Mouse (Mus musculus): ENCODE results near the gene Farp1.
"Not testable (repeated sequence)": the region's sequence is repeated elsewhere in the genome, so short reads cannot be mapped to it uniquely, and the experiment has no call there.

Gene Farp1

DNA sequence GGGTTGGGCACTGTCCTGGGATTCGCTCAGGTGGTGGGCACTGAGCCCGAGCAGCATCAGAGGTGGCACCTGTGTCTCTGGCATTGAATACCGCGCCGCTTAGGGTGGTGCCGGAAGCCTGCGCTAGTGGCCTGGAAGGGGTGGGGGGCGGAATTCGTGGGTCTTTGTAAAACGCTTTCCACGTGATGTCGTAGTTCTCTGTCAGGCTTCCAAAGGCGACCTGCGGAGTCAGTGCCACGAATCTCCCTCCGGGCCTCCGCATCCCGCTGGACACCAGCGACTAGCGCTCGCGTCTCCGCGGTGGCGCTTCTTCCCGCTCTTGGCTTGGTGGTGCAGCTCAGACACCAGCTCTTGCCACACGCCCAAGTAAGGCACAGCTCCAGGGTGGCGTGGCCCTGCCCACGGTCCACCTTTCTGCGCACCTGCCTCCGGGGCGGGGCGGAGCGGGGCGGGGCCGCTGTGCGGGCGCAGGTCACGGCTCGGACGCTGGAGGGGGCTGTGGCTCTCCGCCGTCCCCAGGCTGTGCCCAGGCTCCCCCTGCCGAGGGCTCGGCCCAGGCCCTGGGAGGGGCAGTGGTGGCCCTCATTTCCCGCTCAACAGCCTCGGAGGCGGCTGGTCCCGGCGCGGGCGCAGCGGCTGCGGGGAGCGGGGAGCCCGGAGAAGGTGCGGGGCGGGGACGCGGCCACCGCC lies at the start of gene Farp1:
Gene Farp1, plus strand, starts transcription at position 228 of the 690 bp plus-strand sequence.
- peak; percentile 91 to 94 for DNase-seq

DNA sequence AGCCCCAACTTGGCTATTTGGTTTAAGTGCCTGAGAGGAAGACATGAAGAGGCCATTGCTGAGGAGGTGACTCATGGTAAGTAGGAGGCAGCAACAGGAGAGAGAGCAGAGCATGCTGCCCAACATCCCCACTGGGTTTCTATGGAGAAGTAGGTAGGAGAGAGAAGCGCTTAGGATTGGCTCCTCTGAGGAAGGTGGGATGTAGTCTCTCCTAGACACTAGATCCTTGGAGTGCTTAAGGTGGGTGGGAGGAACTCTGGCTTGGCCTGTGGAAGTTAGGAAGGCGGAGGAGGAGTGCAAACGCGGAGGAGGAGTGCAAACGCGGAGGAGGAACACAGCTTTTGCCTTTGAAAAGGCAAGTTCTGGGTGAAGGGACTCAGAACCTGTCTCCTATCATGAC lies 45.9 kb upstream of the Farp1 start:
- DNase-seq = no peak

GRCm38 (mm10) chr14:120997686-120998085 lies 37.3 kb upstream of the Farp1 start:
- no peak for DNase-seq

GRCm38 (mm10) chr14:121000561-121001340 lies 34.2 kb upstream of the Farp1 start:
- DNase-seq = no peak

DNA sequence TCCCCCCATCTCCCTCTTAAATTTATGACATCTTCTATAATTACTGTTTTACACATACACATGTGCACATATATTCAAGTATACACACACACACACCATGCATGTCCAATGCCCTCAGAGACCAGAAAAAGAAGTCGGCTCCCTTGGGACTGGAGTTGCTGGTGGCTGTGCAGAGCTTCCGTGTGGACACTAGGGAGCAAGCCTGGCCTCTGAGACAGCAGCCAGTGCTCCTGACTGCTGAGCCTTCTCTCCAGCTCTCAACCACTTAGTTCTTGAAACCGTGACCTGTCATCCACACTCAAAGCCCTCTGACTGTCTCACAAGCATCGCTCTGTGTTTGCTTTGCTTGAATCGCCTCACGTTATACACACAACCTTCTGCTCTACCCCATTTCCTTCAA lies 29.4 kb upstream of the Farp1 start:
- peak; percentile 26 to 33 for DNase-seq

GRCm38 (mm10) chr14:121006021-121006420 lies 29.0 kb upstream of the Farp1 start:
- peak; percentile 29 to 34 for DNase-seq

- no peak for DNase-seq
Measured at GRCm38 (mm10) chr14:121015114-121015690, 19.8 kb upstream of the Farp1 start.

DNA sequence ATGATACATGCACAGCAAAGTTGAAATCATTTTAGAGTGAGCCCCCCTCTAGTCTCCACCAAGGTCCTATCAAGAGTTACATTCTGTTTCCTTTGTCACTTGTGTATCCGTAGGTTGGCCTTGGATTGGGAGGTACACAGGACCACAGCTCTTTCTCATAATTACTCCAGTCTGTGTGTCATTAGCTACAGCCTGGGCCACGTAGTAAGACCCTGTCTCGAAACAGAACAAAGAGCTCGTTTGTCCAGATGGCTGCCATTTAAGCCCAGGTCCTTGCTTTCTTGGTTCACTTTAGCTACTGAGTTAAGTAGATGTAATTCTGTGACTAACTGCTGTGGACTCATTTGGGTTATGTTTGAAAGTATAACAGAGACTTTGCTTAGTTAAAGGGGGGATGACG lies 12.6 kb upstream of the Farp1 start:
- no peak for DNase-seq

DNA sequence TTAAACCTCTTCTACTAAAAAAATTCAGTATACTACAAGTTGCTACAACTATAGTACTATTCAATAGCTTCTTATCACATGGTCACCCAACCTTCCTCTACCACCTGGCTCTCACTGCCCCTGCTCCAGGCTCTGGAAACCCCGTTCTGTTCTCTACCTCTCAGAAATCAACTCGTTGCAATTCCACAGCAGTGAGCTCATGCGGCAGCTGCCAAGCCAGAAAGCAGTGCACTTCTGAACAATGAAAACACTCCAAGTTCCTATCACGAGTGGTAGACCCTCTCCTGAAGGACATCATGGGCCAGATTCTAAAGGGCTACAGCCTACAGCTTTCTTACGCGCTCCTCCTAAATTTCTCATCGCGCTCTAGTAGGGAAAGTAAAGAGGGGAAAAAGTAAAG lies 9.6 kb upstream of the Farp1 start:
- DNase-seq = no peak

DNA sequence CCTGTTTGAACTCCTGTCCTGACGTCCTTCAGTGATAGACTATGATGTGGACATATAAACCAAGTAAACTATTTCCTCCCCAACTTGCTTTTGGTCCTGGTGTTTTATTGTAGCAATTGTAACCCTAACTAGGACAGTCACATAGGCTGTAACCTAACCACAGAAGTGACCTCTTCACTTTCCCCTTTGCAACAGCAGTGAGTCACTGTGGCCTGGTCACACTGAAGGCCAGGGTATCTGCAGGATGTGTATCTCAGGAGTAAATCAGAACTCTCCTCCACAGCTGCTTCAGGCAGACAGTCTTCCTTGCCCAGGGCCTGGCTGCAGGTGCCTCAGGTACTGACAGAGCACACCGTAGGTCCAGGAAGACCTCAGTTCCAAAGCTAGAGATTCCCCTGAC lies 3.6 kb upstream of the Farp1 start:
- no peak for DNase-seq

DNA sequence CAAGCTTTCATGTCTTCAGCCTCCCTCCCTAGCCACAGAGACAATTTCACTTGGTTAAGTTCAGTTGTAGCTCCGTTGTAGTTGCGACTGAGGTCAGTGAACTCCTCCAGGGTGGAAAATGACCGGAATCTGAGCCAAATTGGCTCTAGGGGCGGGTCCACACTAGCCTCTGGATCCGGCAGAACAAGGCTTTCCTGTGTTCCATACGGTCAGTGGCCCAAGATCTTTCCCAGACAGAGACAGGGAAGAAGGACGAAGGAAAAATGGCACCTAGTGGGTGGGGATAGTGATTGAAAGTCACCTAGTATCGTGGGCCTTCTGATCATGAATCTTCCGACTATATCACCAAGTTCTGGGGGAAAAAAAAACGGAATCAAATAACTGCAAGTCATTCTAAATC lies 475 bp upstream of the Farp1 start:
- peak; percentile 35 to 43 for DNase-seq

GRCm38 (mm10) chr14:121035663-121036473 lies 868 bp downstream of the Farp1 start:
- DNase-seq = peak in 1 of 2 experiments; percentile 46

GRCm38 (mm10) chr14:121036612-121037221 lies 1.7 kb downstream of the Farp1 start:
- DNase-seq = no peak

- no peak for DNase-seq
Measured at GRCm38 (mm10) chr14:121037276-121037675, 2.3 kb downstream of the Farp1 start.

DNA sequence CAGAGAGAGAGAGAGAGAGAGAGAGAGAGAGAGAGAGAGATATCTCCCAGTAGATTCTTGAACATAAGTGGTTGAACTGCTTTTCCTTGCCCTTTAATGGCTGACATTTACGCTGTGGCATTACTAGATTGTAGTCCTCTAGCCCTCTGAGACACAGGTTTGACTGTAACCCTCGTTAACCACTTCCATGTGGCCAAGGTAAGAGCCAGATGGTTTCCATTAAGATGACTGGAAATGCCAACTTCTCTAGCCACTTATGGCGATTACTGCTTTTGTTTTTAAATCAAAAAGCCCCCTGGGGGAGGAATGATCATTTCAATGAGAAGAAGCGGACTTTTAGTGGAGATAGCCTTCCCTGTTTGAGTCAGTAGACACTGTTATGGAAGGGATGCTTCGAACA lies 3.7 kb downstream of the Farp1 start:
- DNase-seq = no peak

DNA sequence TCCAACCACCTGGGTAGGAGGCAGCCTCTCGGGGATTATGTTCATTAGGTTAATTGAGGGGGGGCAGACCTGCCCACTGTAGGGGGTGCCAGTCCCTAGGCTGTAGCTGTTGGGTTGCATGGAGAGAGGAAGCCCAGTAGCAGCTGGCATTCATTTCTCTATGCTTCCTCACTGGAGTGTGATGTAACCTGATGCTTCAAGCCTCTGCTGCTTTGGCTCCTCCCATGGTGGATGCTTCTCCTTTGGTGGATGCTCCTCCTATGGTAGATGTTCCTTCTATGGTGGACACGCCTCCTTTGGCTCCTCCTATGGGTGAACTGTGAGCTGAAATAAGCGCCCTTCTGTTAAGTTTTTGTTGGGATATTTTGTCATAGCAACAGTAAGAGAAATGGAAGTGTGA lies 9.1 kb downstream of the Farp1 start:
- DNase-seq = no peak

GRCm38 (mm10) chr14:121046313-121046961 lies 11.4 kb downstream of the Farp1 start:
- no peak for DNase-seq

- DNase-seq = peak in 1 of 2 experiments; percentile 45
Measured at GRCm38 (mm10) chr14:121047780-121048179, 12.8 kb downstream of the Farp1 start.

GRCm38 (mm10) chr14:121051002-121051401 lies 16.0 kb downstream of the Farp1 start:
- DNase-seq = not testable (repeated sequence)

- DNase-seq = no peak
Measured at GRCm38 (mm10) chr14:121053020-121053518, 18.1 kb downstream of the Farp1 start.

DNA sequence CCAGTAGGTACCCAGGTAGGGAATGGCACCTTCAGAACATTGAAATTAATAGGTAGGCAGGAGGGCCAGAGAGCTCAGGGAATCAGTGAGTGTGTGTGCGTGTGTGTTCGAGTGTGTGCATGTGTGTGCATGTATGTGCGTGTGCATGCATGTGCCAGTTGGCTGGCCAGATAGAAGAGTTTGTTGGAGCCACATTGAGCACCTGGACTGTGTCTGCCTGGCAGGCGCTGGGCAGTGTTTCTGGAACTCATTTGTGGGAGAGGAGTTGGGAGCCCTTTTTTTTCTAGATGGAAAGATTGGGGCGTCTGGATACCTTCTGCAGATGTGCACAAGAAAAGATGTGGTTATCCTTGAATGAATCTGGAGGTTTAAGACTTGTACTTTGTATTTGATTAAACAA lies 19.1 kb downstream of the Farp1 start:
- no peak for DNase-seq

DNA sequence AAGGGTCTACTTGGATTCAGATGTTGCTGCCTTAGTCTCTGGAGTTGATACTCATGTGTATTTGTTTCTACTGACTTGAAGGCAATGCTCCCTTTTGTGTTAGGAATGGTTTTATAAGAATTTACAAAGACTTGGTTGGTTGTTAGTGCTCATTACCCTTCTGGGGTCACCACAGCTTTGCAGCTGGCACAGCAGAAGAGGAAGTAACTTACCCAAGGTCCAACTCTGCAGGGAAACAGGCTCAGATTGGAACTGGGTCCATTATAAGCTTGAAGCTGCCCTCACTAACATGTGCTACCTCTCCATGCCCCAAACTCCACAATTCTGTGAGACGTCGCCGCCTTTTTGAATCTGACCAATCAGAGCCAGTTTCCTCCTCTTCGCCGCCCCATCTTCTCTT lies 22.8 kb downstream of the Farp1 start:
- DNase-seq = no peak

Measured in cerebellum, adult 18-20 months (tissue).